Mouse (Mus musculus): ENCODE results near the gene Sipa1l1.

Sipa1l1 gene

GRCm38 (mm10) chr12:82425853-82426252, 256.7 kb downstream of the Sipa1l1 start:
- no peak for DNase-seq (ENCODE audit: low spot score in 2 of 2)

GRCm38 (mm10) chr12:82427416-82427815, 258.3 kb downstream of the Sipa1l1 start:
- DNase-seq (ENCODE audit: low spot score in 2 of 2) = no peak

- DNase-seq (ENCODE audit: low spot score in 2 of 2) = no peak
These were observed 259.3 kb downstream of the Sipa1l1 start for GRCm38 (mm10) chr12:82428466-82428865.

- DNase-seq (ENCODE audit: low spot score in 2 of 2) = no peak
These were observed 264.2 kb downstream of the Sipa1l1 start for GRCm38 (mm10) chr12:82433311-82433710.

GRCm38 (mm10) chr12:82434591-82434990, 265.5 kb downstream of the Sipa1l1 start:
- DNase-seq (ENCODE audit: low spot score in 2 of 2) = no peak

GRCm38 (mm10) chr12:82441479-82441878, 272.4 kb downstream of the Sipa1l1 start:
- no peak for DNase-seq (ENCODE audit: low spot score in 2 of 2)

- DNase-seq (ENCODE audit: low spot score in 2 of 2) = no peak
These were observed 277.5 kb downstream of the Sipa1l1 start for GRCm38 (mm10) chr12:82446609-82447024.

- DNase-seq (ENCODE audit: low spot score in 2 of 2) = no peak
These were observed 279.2 kb downstream of the Sipa1l1 start for GRCm38 (mm10) chr12:82448129-82448815.

GRCm38 (mm10) chr12:82452428-82452827, 283.3 kb downstream of the Sipa1l1 start:
- DNase-seq (ENCODE audit: low spot score in 2 of 2) = no peak

- DNase-seq (ENCODE audit: low spot score in 2 of 2) = no peak
These were observed 285.3 kb downstream of the Sipa1l1 start for GRCm38 (mm10) chr12:82454415-82454814.

GRCm38 (mm10) chr12:82455700-82456413, 286.7 kb downstream of the Sipa1l1 start:
- DNase-seq (ENCODE audit: low spot score in 2 of 2) = no peak

GRCm38 (mm10) chr12:82456414-82456805, 287.3 kb downstream of the Sipa1l1 start:
- DNase-seq (ENCODE audit: low spot score in 2 of 2) = no peak

GRCm38 (mm10) chr12:82457609-82458008, 288.5 kb downstream of the Sipa1l1 start:
- no peak for DNase-seq (ENCODE audit: low spot score in 2 of 2)

GRCm38 (mm10) chr12:82458017-82458416, 288.9 kb downstream of the Sipa1l1 start:
- no peak for DNase-seq (ENCODE audit: low spot score in 2 of 2)

GRCm38 (mm10) chr12:82467234-82467633, 298.1 kb downstream of the Sipa1l1 start:
- DNase-seq (ENCODE audit: low spot score in 2 of 2) = no peak

- no peak for DNase-seq (ENCODE audit: low spot score in 2 of 2)
These were observed 298.5 kb downstream of the Sipa1l1 start for GRCm38 (mm10) chr12:82467641-82468040.

- DNase-seq (ENCODE audit: low spot score in 2 of 2) = no peak
These were observed 299.3 kb downstream of the Sipa1l1 start for GRCm38 (mm10) chr12:82468416-82468815.

- peak; percentile 47 to 84 for DNase-seq (ENCODE audit: low spot score in 2 of 2)
These were observed 300.7 kb downstream of the Sipa1l1 start for GRCm38 (mm10) chr12:82469706-82470361.

- peak in 1 of 2 experiments; percentile 41 for DNase-seq (ENCODE audit: low spot score in 2 of 2)
These were observed 301.3 kb downstream of the Sipa1l1 start for GRCm38 (mm10) chr12:82470362-82470936.

- DNase-seq (ENCODE audit: low spot score in 2 of 2) = no peak
These were observed 303.7 kb downstream of the Sipa1l1 start for GRCm38 (mm10) chr12:82472796-82473195.

GRCm38 (mm10) chr12:82473238-82473637, 304.1 kb downstream of the Sipa1l1 start:
- no peak for DNase-seq (ENCODE audit: low spot score in 2 of 2)

GRCm38 (mm10) chr12:82474409-82474808, 305.3 kb downstream of the Sipa1l1 start:
- DNase-seq (ENCODE audit: low spot score in 2 of 2) = no peak

Measured in spleen, postnatal 10 days (tissue).